Mouse (Mus musculus) limb, embryonic 11.5 days (tissue): ENCODE data around the gene Lpar4. TPM values are rescaled to one million over a fixed set of nuclear protein-coding genes. Genes with fewer than 3 reads are reported as not detected.

ENCODE experiments used
- ATAC-seq: fragments of 200-750 bp; cut with Nextera tagmentation; 2 replicates; pipeline ENCODE4 v1.8.0; 2017; ENCODE audit warnings: low read depth; ENCODE audit not compliant: insufficient number of reproducible peaks, low FRiP score, low TSS enrichment
- DNase-seq: peaks from one replicate; pipeline ENCODE4 v3.0.0-alpha.2; 2015; ENCODE audit warnings: low spot score
- H3K27ac ChIP-seq: fragments of 300-500 bp; sonication (generic); replicated peaks from 2 replicates; pipeline ENCODE4 v1.5.1; 2014; ENCODE audit warnings: low read depth, mild to moderate bottlenecking, low read length
- H3K27me3 ChIP-seq: fragments of 300-500 bp; sonication (generic); 2 replicates; pipeline ENCODE4 v1.6.1; 2014; ENCODE audit warnings: mild to moderate bottlenecking, low read length, mixed read lengths; ENCODE audit not compliant: control insufficient read depth, insufficient read depth
- H3K36me3 ChIP-seq: fragments of 300-500 bp; sonication (generic); 2 replicates; pipeline ENCODE4 v1.6.1; 2014; ENCODE audit warnings: mild to moderate bottlenecking, low read length, moderate library complexity, mixed read lengths; ENCODE audit not compliant: control insufficient read depth, insufficient read depth
- H3K4me1 ChIP-seq: fragments of 300-500 bp; sonication (generic); 2 replicates; pipeline ENCODE4 v1.6.1; 2014; ENCODE audit warnings: low read length, mixed read lengths; ENCODE audit not compliant: control insufficient read depth, insufficient read depth
- H3K4me2 ChIP-seq: fragments of 300-500 bp; sonication (generic); 2 replicates; pipeline ENCODE4 v1.6.1; 2014; ENCODE audit warnings: low read depth, mild to moderate bottlenecking, moderate library complexity; ENCODE audit not compliant: severe bottlenecking
- H3K4me3 ChIP-seq: fragments of 300-500 bp; sonication (generic); 2 replicates; pipeline ENCODE4 v1.5.1; 2014; ENCODE audit warnings: low read depth, low read length
- H3K9ac ChIP-seq: fragments of 300-500 bp; sonication (generic); 2 replicates; pipeline ENCODE4 v1.6.1; 2014; ENCODE audit warnings: mild to moderate bottlenecking, low read length
- H3K9me3 ChIP-seq: fragments of 300-500 bp; sonication (generic); 2 replicates; pipeline ENCODE4 v1.6.1; 2016; ENCODE audit warnings: low read length; ENCODE audit not compliant: control insufficient read depth
- WGBS: fragments of 180-500 bp; shearing (Covaris S2); extraction: QIAGEN DNeasy Blood & Tissue Kit; methylation state at CpG from one replicate; pipeline ENCODE4 v1.1.7; 2014; 5-methylcytosine and 5-hydroxymethylcytosine counted together
- polyA plus RNA-seq: library from polyadenylated mRNA; unstranded; fragments of >200 nt; fragmentation: Nextera tagmentation; extraction: Ambion mirVana; gene quantifications from 2 replicates; pipeline ENCODE4 v1.2.1, GENCODE M21; 2014

Gene Lpar4
- polyA plus RNA-seq, 1 experiment from 2014 or later = 33.0 TPM

DNA sequence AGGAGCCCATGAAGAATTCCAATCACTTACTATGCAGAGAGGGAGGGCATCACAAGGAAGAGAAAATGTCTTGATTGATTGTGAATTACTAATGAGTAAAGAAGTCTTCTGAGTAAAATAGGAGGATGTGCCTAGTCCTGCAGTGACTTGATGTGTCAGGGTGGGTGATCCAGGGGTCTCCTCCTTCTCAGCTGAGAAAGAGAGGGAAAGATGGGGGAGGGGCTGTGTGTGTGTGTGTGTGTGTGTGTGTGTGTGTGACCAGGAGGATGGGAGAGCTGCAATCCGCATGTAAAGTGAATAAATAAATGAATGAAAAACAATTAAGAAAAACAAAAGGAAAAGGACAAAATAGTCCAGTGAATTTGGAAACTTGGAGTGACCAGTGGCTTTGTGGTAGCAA, 30.1 kb downstream of the Lpar4 start:
- ATAC-seq (no peak), DNase-seq (no peak)
- H3K9me3 ChIP-seq = no peaks in the 10 kb centered on the region
- H3K9ac ChIP-seq = no peak overlapping the region
- H3K4me1 ChIP-seq = no peaks in the 10 kb centered on the region
- H3K4me2 ChIP-seq = no peak overlapping the region
- no peaks in the 10 kb centered on the region for H3K36me3 ChIP-seq
- H3K4me3 ChIP-seq = no peak overlapping the region
- no peak overlapping the region for H3K27ac ChIP-seq
- H3K27me3 ChIP-seq = no peaks in the 10 kb centered on the region
- 75% methylated on average over 1 of the region's 1 CpGs for whole genome bisulfite sequencing

DNA sequence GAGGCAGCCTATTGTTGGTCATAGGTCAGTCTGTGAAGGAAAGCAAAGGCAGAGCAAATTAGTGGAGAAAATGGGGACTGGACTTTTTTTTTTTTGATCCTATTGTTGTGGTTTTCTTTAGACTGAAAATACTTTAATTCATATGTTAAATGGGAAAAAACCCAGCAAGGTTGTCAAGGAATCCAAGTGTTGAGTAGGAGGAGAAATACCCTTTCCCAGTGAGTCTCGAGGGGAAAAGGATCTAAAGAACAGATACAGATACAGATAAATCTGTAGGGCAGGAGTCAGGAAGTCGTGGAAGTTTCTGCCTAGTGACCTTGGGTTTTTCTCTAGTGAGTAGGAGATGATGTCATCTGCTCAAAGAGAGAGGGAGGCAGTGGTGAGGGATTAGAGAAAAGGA, 30.6 kb downstream of the Lpar4 start:
- 43% methylated on average over 2 of the region's 2 CpGs for WGBS
- H3K4me2 ChIP-seq = no peak overlapping the region
- H3K9ac ChIP-seq = no peak overlapping the region
- H3K9me3 ChIP-seq = no peaks in the 10 kb centered on the region
- no peak overlapping the region for H3K4me3 ChIP-seq
- no peaks in the 10 kb centered on the region for H3K36me3 ChIP-seq
- DNase-seq = no peak
- H3K4me1 ChIP-seq = no peaks in the 10 kb centered on the region
- no peak overlapping the region for H3K27ac ChIP-seq
- H3K27me3 ChIP-seq = no peaks in the 10 kb centered on the region
- no peak for ATAC-seq

DNA sequence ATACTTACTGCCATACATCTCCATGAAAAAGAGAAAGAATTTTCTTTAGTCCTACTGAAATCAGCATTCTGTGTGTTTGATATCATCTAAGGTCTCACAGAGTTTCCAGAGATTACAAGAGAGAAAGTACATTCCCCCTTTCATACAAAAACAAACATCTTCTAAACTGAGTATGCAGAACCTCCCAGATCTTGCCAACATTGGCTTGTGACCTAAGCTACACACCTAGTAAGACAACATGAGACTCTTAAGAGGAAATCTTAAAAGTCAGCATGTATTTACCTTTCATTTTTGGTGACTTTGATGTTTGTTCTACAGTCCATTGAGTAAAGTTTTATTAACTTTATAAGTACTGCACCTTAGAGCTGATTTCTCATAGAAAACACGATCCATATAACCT, 33.4 kb downstream of the Lpar4 start:
- Histone ChIP-seq H3K9me3 (no peaks in the 10 kb centered on the region), H3K4me2 (no peak overlapping the region), H3K36me3 (no peaks in the 10 kb centered on the region), H3K27ac (no peak overlapping the region), H3K27me3 (no peaks in the 10 kb centered on the region), H3K4me3 (no peak overlapping the region), H3K9ac (no peak overlapping the region), H3K4me1 (no peaks in the 10 kb centered on the region)
- WGBS = 69% methylated on average over 1 of the region's 1 CpGs
- DNase-seq = no peak
- no peak for ATAC-seq

DNA sequence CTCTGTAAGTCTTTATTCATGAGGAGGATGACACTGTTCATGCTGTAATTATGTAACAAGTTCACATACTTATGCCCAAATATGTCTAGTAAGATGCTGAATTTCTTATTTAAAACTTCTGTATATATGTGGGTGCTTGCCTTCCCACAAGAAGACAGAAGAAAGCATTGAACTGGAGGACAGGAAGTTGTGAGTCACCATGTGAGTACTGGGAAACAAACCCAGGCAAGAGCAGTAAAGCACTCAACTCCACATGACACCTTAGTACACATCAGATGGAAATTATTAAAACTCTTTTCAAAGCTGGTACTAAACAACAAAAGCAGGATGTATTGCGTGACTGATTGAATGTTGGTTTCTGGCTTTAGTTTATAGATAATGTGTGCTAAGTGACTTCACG, 41.8 kb downstream of the Lpar4 start:
- ATAC-seq (no peak), DNase-seq (no peak)
- Histone ChIP-seq H3K9ac (no peak overlapping the region), H3K4me3 (no peak overlapping the region), H3K27ac (no peak overlapping the region), H3K4me2 (no peak overlapping the region), H3K27me3 (no peaks in the 10 kb centered on the region), H3K9me3 (no peaks in the 10 kb centered on the region), H3K36me3 (no peaks in the 10 kb centered on the region), H3K4me1 (no peaks in the 10 kb centered on the region)
- WGBS = 58% methylated on average over 2 of the region's 2 CpGs

DNA sequence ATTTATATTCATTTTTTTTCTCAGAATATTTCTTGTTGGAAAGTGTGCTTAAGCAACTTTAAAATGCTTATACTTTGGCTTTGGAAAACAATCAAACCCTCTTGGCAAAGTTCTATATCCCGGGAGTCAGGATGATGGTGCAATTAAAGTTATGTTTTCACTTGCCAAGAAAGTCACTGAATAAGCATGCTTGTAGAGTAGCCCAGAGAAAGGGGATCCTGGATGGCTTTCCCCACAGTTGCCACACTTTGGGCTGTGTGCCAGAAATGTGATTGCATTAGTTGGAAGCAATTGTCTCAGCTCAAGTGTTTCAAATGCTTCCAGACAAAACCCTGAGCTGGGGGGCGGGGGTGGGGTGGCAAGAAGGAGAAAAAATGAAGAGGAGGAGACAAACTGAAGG, 43.9 kb downstream of the Lpar4 start:
- ATAC-seq (no peak), DNase-seq (no peak)
- Histone ChIP-seq H3K9me3 (no peaks in the 10 kb centered on the region), H3K4me1 (no peaks in the 10 kb centered on the region), H3K27ac (no peak overlapping the region), H3K4me3 (no peak overlapping the region), H3K4me2 (no peak overlapping the region), H3K27me3 (no peaks in the 10 kb centered on the region), H3K9ac (no peak overlapping the region), H3K36me3 (no peaks in the 10 kb centered on the region)
- whole genome bisulfite sequencing = 62% methylated on average over 2 of the region's 2 CpGs

Other genes with a start within 250 kb of the Lpar4 start
- gene Rtl3, start 80.0 kb upstream of the Lpar4 start, polyA plus RNA-seq = 6.0 and 6.7 TPM in 2 replicates
- gene P2ry10, start 167.9 kb downstream of the Lpar4 start, polyA plus RNA-seq = 0.11 TPM in 1 of 2 replicates, not detected in the other
- 0.37 and 0.62 TPM in 2 replicates for gene P2ry10b, start 228.3 kb downstream of the Lpar4 start, polyA plus RNA-seq